Mouse (Mus musculus) heart, postnatal 0 days (tissue): ENCODE data around the gene A830031A19Rik.

Experiments
- CTCF ChIP-seq: IDR thresholded peaks from 2 replicates; pipeline ENCODE4 v1.5.1; 2016; ENCODE audit warnings: antibody characterized with exemption, control low read depth, low read depth
- EP300 ChIP-seq: IDR thresholded peaks from 2 replicates; pipeline ENCODE4 v1.6.1; 2016; ENCODE audit warnings: antibody characterized with exemption, low read depth

GRCm38 (mm10) chr11:24016647-24017179 lies 58.1 kb downstream of the A830031A19Rik start:
- TF ChIP-seq CTCF = no peak
- no peak for TF ChIP-seq EP300
